Mouse (Mus musculus): ENCODE results near the gene Fam53b.

GRCm38 (mm10) chr7:132799119-132800016 is 14.3 kb downstream of the Fam53b start:
- no peak for TF ChIP-seq EP300 (IDR thresholded peaks at IDR 0.05; ENCODE audit: insufficient read depth, low read depth, low read length)
- TF ChIP-seq CTCF (IDR thresholded peaks at IDR 0.05; ENCODE audit: low read depth, low read length), result no peak

Data from ES-Bruce4 (cell line).